Comparison of ENCODE assay signal across 21 mouse cellular contexts in the genomic region with DNA sequence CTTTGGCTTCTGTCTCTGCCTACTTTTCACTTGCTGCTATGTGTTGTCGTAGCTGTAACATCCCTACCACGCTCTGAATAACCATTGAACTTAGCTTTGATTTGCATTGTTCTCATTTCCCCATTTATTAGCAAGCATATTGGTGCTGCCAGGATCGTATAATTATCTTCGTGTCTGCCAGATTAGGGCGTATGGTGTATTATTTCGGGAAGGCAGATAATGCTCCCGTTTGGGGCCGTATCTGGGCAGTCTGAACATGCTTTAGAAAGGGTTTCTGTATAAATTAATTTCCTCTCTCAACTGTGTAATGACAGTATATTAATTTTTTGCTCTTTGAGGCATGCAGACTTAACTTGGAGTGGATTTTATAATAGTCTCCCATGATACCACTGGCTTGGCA.
DNase-seq lines count a peak whose midpoint lies in the region; ATAC-seq and TF ChIP-seq lines count a peak whose summit lies in the region.
"Had no signal": no experiment of that assay in that cellular context is flagged by ENCODE, and none has a peak within 500 bp of the region (broad histone marks: within the 10 kb centered on the region; RNA-seq: fewer than 3 reads in every experiment).

No protein-coding gene starts in this region.

- H3K9me3 ChIP-seq in forebrain, embryonic 15.5 days = no peaks in the 10 kb centered on the region
- no peaks in the 10 kb centered on the region for H3K9me3 ChIP-seq in forebrain, embryonic 10.5 days
- H3K9me3 ChIP-seq: embryonic facial prominence, embryonic 10.5 days; limb, embryonic 12.5 days had no signal

- peak overlapping the region; percentile 55; the same call in 1 of the 2 replicates for H3K27ac ChIP-seq in forebrain, embryonic 15.5 days (replicated peaks)
- H3K27ac ChIP-seq in forebrain, embryonic 10.5 days = no peak overlapping the region
- H3K27ac ChIP-seq in layer of hippocampus, adult 2 months = no peak overlapping the region
- H3K27ac ChIP-seq: embryonic facial prominence, embryonic 10.5 days; kidney, postnatal 0 days; limb, embryonic 12.5 days; macrophage; stomach, postnatal 0 days had no signal

- no peak for DNase-seq in forebrain, embryonic 10.5 days (ENCODE audit: extremely low spot score, low spot score)
- DNase-seq in layer of hippocampus, adult 18-20 months (ENCODE audit: low spot score in 2 of 2) = peak; percentile 26 to 67
- no peak for DNase-seq in layer of hippocampus, postnatal 10 days (ENCODE audit: low spot score in 2 of 2)
- peak; percentile 32 to 44 for DNase-seq in layer of hippocampus, adult 2 months (ENCODE audit: low spot score in 2 of 2)
- no peak for DNase-seq in adrenal gland, postnatal 36 days
- no peak for DNase-seq in left cerebral cortex, adult 8-10 months (ENCODE audit: low spot score in 2 of 2)
- DNase-seq: adrenal gland, postnatal 14 days; cerebellum, adult 11 months; cerebellum, adult 9-11 months; kidney, adult 2 months; liver, postnatal 0 days had no signal

- ATAC-seq in forebrain, embryonic 15.5 days (replicated peaks) = peak; percentile 68
- ATAC-seq: CD4-positive, CD25-positive, alpha-beta regulatory T cell, adult 4 months; inflammation-experienced regulatory T-cells, adult 6 months; liver, postnatal 0 days; lung, postnatal 0 days had no signal

- no peaks in the 10 kb centered on the region for H3K36me3 ChIP-seq in forebrain, embryonic 15.5 days
- no peaks in the 10 kb centered on the region for H3K36me3 ChIP-seq in forebrain, embryonic 10.5 days (replicated peaks)
- H3K36me3 ChIP-seq: embryonic facial prominence, embryonic 10.5 days; limb, embryonic 12.5 days had no signal

- no peak overlapping the region for H3K4me2 ChIP-seq in forebrain, embryonic 15.5 days (replicated peaks)
- H3K4me2 ChIP-seq: limb, embryonic 12.5 days; liver, embryonic 11.5 days had no signal

- TF ChIP-seq CTCF in layer of hippocampus, adult 2 months (conservative IDR thresholded peaks at IDR 0.05) = no peak

- H3K4me3 ChIP-seq in forebrain, embryonic 15.5 days = no peak overlapping the region
- no peak overlapping the region for H3K4me3 ChIP-seq in forebrain, embryonic 10.5 days
- H3K4me3 ChIP-seq in layer of hippocampus, adult 2 months = no peak overlapping the region
- H3K4me3 ChIP-seq: embryonic facial prominence, embryonic 10.5 days; limb, embryonic 12.5 days had no signal

- peaks cover 7% of the 10 kb centered on the region; the same call in 1 of the 2 replicates for H3K4me1 ChIP-seq in forebrain, embryonic 15.5 days
- H3K4me1 ChIP-seq in forebrain, embryonic 10.5 days = no peaks in the 10 kb centered on the region

- no peaks in the 10 kb centered on the region for H3K27me3 ChIP-seq in forebrain, embryonic 15.5 days
- no peaks in the 10 kb centered on the region for H3K27me3 ChIP-seq in forebrain, embryonic 10.5 days (ENCODE audit: poor library complexity, severe bottlenecking)
- H3K27me3 ChIP-seq: limb, embryonic 12.5 days had no signal

- 39% methylated on average over 8 of the region's 8 CpGs for WGBS in forebrain, embryonic 15.5 days
- WGBS in forebrain, embryonic 10.5 days = 95% methylated on average over 8 of the region's 8 CpGs

- no peak overlapping the region for H3K9ac ChIP-seq in forebrain, embryonic 15.5 days (replicated peaks)
- H3K9ac ChIP-seq: limb, embryonic 12.5 days; liver, postnatal 0 days had no signal

Comparison
In these comparisons a context has a peak if more than half of its experiments do, and no peak if none do; other contexts are left out.
1. DNase-seq: peak in layer of hippocampus, adult 18-20 months (2 of 2) and layer of hippocampus, adult 2 months (2 of 2); none in forebrain, embryonic 10.5 days (single experiment), layer of hippocampus, postnatal 10 days (0 of 2), adrenal gland, postnatal 36 days (0 of 2) and left cerebral cortex, adult 8-10 months (0 of 2).